11 mouse cellular contexts compared by ENCODE assay signal in genomic region chr4:127419786-127420120, GRCm38 (mm10).
DNase-seq lines count a peak whose midpoint lies in the region; ATAC-seq and TF ChIP-seq lines count a peak whose summit lies in the region.
"Had no signal": no experiment of that assay in that cellular context is flagged by ENCODE, and none has a peak within 500 bp of the region (broad histone marks: within the 10 kb centered on the region; RNA-seq: fewer than 3 reads in every experiment).

No protein-coding gene starts in this region.

- peaks cover 23% of the 10 kb centered on the region for H3K4me1 ChIP-seq in heart, embryonic 12.5 days (replicated peaks)
- peaks cover 3% of the 10 kb centered on the region; the same call in 1 of the 2 replicates for H3K4me1 ChIP-seq in neural tube, embryonic 11.5 days (ENCODE audit: control insufficient read depth, insufficient read depth, low read length)
- H3K4me1 ChIP-seq in midbrain, embryonic 10.5 days, result peaks cover 36% of the 10 kb centered on the region
- H3K4me1 ChIP-seq in stomach, postnatal 0 days (replicated peaks; ENCODE audit: control insufficient read depth, insufficient read depth), result no peaks in the 10 kb centered on the region

- no peak for TF ChIP-seq CTCF in stomach, postnatal 0 days (IDR thresholded peaks at IDR 0.05; ENCODE audit: low read depth)

- H3K27me3 ChIP-seq in heart, embryonic 12.5 days (replicated peaks), result no peaks in the 10 kb centered on the region
- no peaks in the 10 kb centered on the region for H3K27me3 ChIP-seq in neural tube, embryonic 11.5 days (ENCODE audit: control insufficient read depth, insufficient read depth, low read length)
- H3K27me3 ChIP-seq in midbrain, embryonic 10.5 days (ENCODE audit: low read depth, poor library complexity, severe bottlenecking), result peaks cover 14% of the 10 kb centered on the region
- no peaks in the 10 kb centered on the region for H3K27me3 ChIP-seq in stomach, postnatal 0 days (ENCODE audit: control insufficient read depth, insufficient read depth, low read length)
- H3K27me3 ChIP-seq: embryonic facial prominence, embryonic 13.5 days had no signal

- H3K9me3 ChIP-seq in heart, embryonic 12.5 days (replicated peaks), result no peaks in the 10 kb centered on the region
- no peaks in the 10 kb centered on the region for H3K9me3 ChIP-seq in neural tube, embryonic 11.5 days (ENCODE audit: control insufficient read depth, low read length)
- H3K9me3 ChIP-seq in midbrain, embryonic 10.5 days (replicated peaks), result no peaks in the 10 kb centered on the region
- H3K9me3 ChIP-seq in stomach, postnatal 0 days (ENCODE audit: control insufficient read depth, low read length), result no peaks in the 10 kb centered on the region
- H3K9me3 ChIP-seq: embryonic facial prominence, embryonic 13.5 days had no signal

- H3K9ac ChIP-seq in heart, embryonic 12.5 days, result no peak overlapping the region
- H3K9ac ChIP-seq in neural tube, embryonic 11.5 days (ENCODE audit: low read length), result no peak overlapping the region
- H3K9ac ChIP-seq in stomach, postnatal 0 days (ENCODE audit: low read length), result no peak overlapping the region
- H3K9ac ChIP-seq: embryonic facial prominence, embryonic 13.5 days had no signal

- intact Hi-C loops in heart, postnatal 10 days (cut with DNase I), result no loop called here

- WGBS in heart, embryonic 12.5 days, result 40% methylated on average over 8 of the region's 8 CpGs
- WGBS in neural tube, embryonic 11.5 days, result 33% methylated on average over 8 of the region's 8 CpGs
- 53% methylated on average over 8 of the region's 8 CpGs for WGBS in midbrain, embryonic 10.5 days
- WGBS in stomach, postnatal 0 days, result 18% methylated on average over 8 of the region's 8 CpGs

- H3K27ac ChIP-seq in heart, embryonic 12.5 days (ENCODE audit: poor library complexity, severe bottlenecking), result no peak overlapping the region
- H3K27ac ChIP-seq in neural tube, embryonic 11.5 days (ENCODE audit: low read depth, low read length), result peak overlapping the region; percentile 85
- H3K27ac ChIP-seq in midbrain, embryonic 10.5 days (replicated peaks), result peak overlapping the region; percentile 69
- H3K27ac ChIP-seq in stomach, postnatal 0 days (replicated peaks), result peak overlapping the region; percentile 14; the same call in 1 of the 2 replicates
- H3K27ac ChIP-seq: embryonic facial prominence, embryonic 13.5 days had no signal

- no peaks in the 10 kb centered on the region for H3K36me3 ChIP-seq in heart, embryonic 12.5 days
- H3K36me3 ChIP-seq in neural tube, embryonic 11.5 days (ENCODE audit: control insufficient read depth, insufficient read depth, low read length), result no peaks in the 10 kb centered on the region
- no peaks in the 10 kb centered on the region for H3K36me3 ChIP-seq in midbrain, embryonic 10.5 days
- no peaks in the 10 kb centered on the region for H3K36me3 ChIP-seq in stomach, postnatal 0 days (ENCODE audit: control insufficient read depth, insufficient read depth, low read length)
- H3K36me3 ChIP-seq: embryonic facial prominence, embryonic 13.5 days had no signal

- no peak for DNase-seq in heart, postnatal 10 days
- no peak for DNase-seq in neural tube, embryonic 11.5 days (ENCODE audit: low spot score)
- no peak for DNase-seq in neural tube, embryonic 10.5 days (ENCODE audit: extremely low spot score, low spot score)
- DNase-seq in midbrain, embryonic 10.5 days (ENCODE audit: low spot score), result no peak
- no peak for DNase-seq in stomach, postnatal 0 days (ENCODE audit: low spot score)
- no peak for DNase-seq in left cerebral cortex, adult 8-10 months (ENCODE audit: low spot score in 2 of 2)
- no peak for DNase-seq in frontal cortex, postnatal 14 days (ENCODE audit: low spot score in 2 of 2)
- DNase-seq: spleen, adult 18-20 months had no signal

- ATAC-seq in heart, embryonic 12.5 days (ENCODE audit: insufficient number of reproducible peaks, low FRiP score), result no peak
- peak; percentile 54; the same call in 1 of the 2 replicates for ATAC-seq in neural tube, embryonic 11.5 days (ENCODE audit: insufficient read depth, low FRiP score, low TSS enrichment)
- no peak for ATAC-seq in stomach, postnatal 0 days (ENCODE audit: low FRiP score, low TSS enrichment)
- ATAC-seq: inflammation-experienced regulatory T-cells, adult 6 months had no signal

- H3K4me2 ChIP-seq in heart, embryonic 12.5 days, result peak overlapping the region; percentile 17; the same call in 1 of the 2 replicates
- H3K4me2 ChIP-seq in neural tube, embryonic 11.5 days (ENCODE audit: low read depth), result peak overlapping the region; percentile 23; the same call in 1 of the 2 replicates
- H3K4me2 ChIP-seq in stomach, postnatal 0 days (replicated peaks; ENCODE audit: low read depth), result no peak overlapping the region; the same call in 1 of the 2 replicates
- H3K4me2 ChIP-seq: embryonic facial prominence, embryonic 13.5 days had no signal

- no peak overlapping the region for H3K4me3 ChIP-seq in heart, embryonic 12.5 days
- H3K4me3 ChIP-seq in neural tube, embryonic 11.5 days (ENCODE audit: low read depth, low read length), result no peak overlapping the region
- H3K4me3 ChIP-seq in midbrain, embryonic 10.5 days, result no peak overlapping the region
- H3K4me3 ChIP-seq in stomach, postnatal 0 days (ENCODE audit: low read depth, low read length), result no peak overlapping the region
- H3K4me3 ChIP-seq: embryonic facial prominence, embryonic 13.5 days had no signal

- no peak for TF ChIP-seq EP300 in stomach, postnatal 0 days (optimal IDR thresholded peaks at IDR 0.05)
